Mouse (Mus musculus) gastrocnemius, adult 8-10 months (tissue): ENCODE results near the gene Idh3b. TPM values are rescaled to one million over a fixed set of nuclear protein-coding genes. Genes with fewer than 3 reads are reported as not detected.

ENCODE experiments used
- DNase-seq, 2 experiments: peaks; one replicate each; pipeline ENCODE4 v3.0.0; 2022; ENCODE audit warnings: low spot score in 2 of 2
- total RNA-seq, 4 experiments: library from RNA; stranded (reverse); gene quantifications; 2 replicates each; pipeline ENCODE4 v1.2.4; 2022

Idh3b gene
- total RNA-seq, result 100 to 1,000 TPM; 364 to 434 (median 425) TPM

DNA sequence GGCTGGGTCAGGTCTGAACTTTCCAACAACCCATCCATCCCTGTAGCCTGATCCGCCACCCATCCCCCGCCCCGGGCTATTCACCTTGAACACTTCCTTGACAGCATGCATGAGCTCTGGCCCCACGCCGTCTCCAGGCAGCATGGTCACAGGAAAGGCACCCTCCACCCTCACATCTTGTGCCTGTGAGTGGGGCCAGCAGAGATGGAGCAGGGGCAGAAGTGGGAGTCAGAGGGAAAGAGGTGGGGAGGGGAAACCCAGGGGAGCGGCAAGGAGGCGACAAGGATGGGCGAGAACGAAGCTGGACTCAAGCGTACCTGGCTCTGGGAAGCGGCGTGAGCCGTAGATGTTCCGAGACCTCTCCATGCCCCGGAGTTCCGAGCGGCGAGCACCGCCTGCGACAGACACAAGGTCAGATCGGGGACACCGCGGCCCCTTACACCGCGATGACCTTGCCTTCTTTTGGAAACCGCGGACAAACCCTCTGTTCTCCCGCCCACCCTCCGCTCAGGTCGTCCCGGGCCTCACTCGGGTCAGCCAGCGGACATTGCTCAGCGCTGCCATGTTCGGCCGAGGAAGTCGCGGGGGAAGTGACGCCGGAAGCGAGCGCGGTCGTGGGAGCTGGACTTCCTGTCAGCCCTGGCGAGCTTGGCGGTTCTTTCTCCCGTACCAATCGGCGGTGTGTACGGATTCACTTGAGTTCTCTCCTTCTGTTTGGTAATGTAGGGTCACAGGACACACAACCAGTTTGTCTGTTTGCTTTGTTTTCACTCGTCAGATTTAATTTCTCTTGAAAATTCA lies at the start of gene Idh3b:
TSS of gene Idh3b (minus strand) at position 694 of the 801 bp plus-strand sequence.
- DNase-seq, result peak; percentile 69 to 75

DNA sequence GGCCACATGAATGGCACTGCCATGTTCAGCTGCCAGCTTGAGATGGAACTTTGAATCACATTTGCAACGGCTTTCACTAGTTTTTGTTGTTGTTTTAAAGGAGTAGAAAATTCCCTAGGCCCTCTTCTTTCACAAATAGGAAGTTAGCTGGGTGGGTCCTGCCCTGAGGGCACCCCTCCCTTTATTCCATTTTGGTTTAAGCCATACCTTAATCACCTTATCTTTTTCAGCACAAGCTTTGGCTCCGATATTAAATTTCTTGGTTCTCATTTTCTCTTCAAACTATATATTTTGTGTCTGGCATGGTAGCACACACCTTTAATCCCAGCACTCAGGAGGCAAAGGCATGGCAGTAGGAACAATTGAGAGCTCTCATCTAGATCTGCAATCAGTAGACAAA lies 45.2 kb upstream of the Idh3b start:
- no peak for DNase-seq

GRCm38 (mm10) chr2:130327057-130327456 lies 42.7 kb upstream of the Idh3b start:
- no peak for DNase-seq

GRCm38 (mm10) chr2:130303014-130303413 lies 18.7 kb upstream of the Idh3b start:
- DNase-seq, result no peak

- no peak for DNase-seq
Measured at GRCm38 (mm10) chr2:130297580-130297979, 13.2 kb upstream of the Idh3b start.

GRCm38 (mm10) chr2:130296134-130296745 lies 11.9 kb upstream of the Idh3b start:
- DNase-seq, result no peak

- no peak for DNase-seq
Measured at GRCm38 (mm10) chr2:130295331-130296133, 11.2 kb upstream of the Idh3b start.

- DNase-seq, result no peak
Measured at GRCm38 (mm10) chr2:130294936-130295277, 10.6 kb upstream of the Idh3b start, which contains the start of gene Ebf4. Ebf4 (plus strand) TSS chr2:130295169.

- no peak for DNase-seq
Measured at GRCm38 (mm10) chr2:130294218-130294935, 10.0 kb upstream of the Idh3b start.

DNA sequence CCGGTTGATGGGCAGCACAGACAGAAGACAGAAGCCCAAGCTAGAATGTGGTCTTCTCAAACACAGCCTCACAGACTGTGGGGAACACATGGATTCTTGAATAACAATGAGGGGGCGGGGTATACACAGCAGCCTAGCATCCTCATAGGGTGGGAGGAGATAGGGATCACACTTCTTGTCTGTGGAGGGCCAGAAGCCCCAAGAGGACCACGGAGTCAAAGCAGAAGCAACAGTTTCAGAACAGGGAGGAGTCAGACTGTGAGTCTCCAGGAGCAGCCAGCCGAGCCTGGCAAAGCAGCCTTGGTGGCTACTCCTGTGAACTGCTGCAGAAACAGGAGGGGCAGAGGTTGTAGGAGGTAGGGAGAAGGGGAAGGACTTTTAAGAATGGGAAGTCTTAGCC lies 9.1 kb upstream of the Idh3b start:
- no peak for DNase-seq

DNA sequence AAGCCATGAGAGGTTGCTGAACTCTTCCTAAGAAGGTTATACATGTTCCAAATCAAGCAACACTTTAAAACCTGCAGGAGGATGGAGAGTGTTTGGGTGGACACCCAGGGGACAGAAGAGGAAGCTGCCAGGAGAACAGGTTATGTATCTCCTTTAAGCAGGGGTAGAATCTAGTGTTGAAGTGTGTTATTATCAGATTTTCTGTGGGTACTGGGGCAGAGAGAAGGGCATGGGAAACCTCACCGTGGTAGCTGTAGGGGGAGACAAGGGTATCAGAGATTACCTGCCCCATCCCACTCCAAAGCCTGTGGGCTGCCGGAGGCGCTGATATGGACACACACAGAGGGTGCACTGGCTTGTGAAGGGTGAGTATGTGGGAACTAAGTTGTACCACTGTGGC lies 8.7 kb upstream of the Idh3b start:
- no peak for DNase-seq

DNA sequence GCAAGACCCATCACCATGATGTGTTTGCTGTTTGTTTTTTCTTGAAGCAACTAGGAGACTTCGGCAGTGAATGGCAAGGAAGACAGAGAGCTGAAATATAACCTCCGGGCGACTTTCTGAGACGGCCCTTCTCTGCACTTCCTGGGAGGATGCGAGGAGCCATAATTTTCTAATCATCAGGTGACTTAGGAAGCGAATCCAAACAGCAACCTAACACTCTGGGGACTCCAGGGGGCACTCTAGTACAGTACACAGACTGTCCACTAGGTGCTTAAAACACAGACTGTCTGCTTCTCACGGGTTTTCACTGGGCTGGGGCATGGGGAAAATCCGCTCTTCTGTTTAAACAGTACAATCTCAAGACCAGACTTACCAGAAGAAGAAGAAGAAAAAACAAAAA lies 7.1 kb upstream of the Idh3b start:
- no peak for DNase-seq

GRCm38 (mm10) chr2:130289086-130289485 lies 4.7 kb upstream of the Idh3b start:
- DNase-seq, result no peak

GRCm38 (mm10) chr2:130280818-130281217 lies 3.5 kb downstream of the Idh3b start:
- no peak for DNase-seq

GRCm38 (mm10) chr2:130280224-130280623 lies 4.1 kb downstream of the Idh3b start:
- DNase-seq, result no peak

DNA sequence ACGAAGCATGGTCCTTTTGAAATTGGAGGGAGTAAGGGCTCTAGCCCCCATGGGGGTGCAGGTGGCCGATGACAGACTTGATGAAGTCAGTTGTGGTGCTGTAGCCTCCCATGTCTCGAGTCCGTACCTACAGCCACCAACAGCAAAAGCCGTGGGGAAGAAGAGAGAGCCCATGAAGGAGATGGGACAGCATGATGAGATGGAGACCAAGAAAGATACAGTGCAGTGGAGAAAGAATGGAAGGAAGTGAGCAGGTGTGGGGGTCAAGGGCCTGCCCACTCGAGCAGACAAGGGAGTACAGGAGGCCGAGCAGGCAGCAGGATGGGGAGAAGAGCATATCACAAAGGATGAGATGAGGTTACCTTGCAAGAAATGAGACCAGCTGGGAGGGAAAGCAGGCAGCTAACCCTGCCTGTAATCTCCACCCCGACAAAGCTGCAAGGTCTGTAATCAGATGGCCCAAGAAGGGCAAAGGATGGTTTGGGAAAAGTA lies 4.7 kb downstream of the Idh3b start:
- DNase-seq, result no peak

DNA sequence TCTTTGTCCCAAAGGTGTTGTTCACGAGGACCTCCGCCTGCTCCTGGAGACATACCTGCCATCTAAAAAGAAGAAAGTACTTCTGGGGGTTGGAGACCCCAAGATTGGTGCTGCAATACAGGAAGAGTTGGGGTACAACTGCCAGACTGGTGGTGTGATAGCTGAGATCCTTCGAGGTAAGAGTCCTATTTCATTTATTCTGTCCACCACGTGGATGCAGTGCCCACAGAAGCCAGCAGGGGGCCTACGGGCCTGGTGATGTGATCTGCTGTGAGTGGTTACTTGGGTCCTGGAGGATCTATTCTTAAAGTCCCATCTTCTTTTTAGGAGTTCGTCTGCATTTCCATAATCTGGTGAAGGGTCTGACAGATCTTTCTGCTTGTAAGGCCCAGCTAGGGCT lies 8.7 kb downstream of the Idh3b start:
- no peak for DNase-seq

GRCm38 (mm10) chr2:130274862-130275261 lies 9.5 kb downstream of the Idh3b start:
- DNase-seq, result no peak

DNA sequence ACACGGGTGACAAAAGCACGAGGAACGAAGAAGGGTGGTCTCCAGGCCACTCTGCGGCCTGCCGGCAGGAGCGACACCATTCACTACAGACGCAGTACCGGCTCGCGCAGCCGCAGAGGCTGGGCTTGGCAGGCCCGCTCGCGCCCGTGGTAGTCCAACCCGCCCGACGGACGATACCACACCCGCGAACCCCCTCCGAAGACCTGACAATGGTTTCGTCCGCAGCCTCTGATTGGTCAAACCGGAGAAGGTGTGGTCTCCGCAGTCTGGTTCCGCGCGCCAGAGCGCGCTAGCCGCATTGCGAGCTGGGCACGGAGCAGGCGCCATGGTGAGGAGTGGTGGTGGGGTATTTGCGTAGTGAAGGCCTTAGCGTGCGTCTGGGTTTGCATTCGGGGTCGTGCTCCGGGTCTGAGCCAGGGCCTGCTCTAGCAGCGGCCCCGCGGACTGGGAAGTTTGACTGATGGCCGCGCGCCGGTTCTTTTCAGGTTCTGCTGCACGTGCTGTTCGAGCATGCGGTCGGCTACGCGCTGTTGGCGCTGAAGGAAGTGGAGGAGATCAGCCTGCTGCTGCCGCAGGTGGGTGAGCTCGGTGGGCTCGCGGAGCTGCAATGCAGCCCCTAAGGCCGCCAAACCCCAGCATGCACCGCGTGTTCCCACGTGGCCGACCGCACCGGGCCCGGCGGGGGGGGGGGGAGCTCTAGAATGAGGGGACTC lies 10.0 kb downstream of the Idh3b start, which contains the start of gene Nop56:
TSS of gene Nop56 (plus strand) at position 282 of the 713 bp plus-strand sequence.
- DNase-seq, result peak; percentile 98 to 99

DNA sequence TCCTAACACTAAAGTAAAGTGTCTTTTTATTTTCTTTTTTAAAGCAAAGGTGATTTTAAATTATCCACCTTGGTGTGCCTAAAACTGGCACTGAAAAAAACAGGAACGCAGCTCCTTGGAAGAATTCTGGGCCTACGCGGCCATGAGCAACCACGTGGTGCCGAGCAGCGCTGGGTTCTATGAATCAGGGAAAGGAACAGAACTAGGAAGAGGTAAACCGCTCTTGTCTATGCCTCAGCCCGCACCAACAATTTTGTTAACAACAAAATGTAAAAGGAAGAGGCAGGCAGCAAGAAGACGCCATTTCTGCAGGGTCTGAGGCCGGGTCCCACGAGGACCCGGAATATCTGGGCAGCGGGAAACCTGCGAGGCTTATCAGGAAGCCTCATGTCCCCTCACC lies 10.6 kb downstream of the Idh3b start:
- DNase-seq, result no peak

- no peak for DNase-seq
Measured at GRCm38 (mm10) chr2:130268074-130268473, 16.3 kb downstream of the Idh3b start.
